Mouse (Mus musculus) ES-E14 (cell line): ENCODE data around the gene Add1.

Source experiments
- CHD2 ChIP-seq: IDR thresholded peaks from 2 replicates; pipeline ENCODE4 v1.6.1; 2014; ENCODE audit warnings: mild to moderate bottlenecking, low read depth, low read length, inconsistent platforms
- HCFC1 ChIP-seq: IDR thresholded peaks from 2 replicates; pipeline ENCODE4 v1.6.1; 2012; ENCODE audit warnings: low read length, inconsistent platforms, borderline replicate concordance; ENCODE audit not compliant: insufficient read depth
- MAFK ChIP-seq: IDR thresholded peaks from 2 replicates; pipeline ENCODE4 v1.6.1; 2014; ENCODE audit warnings: mild to moderate bottlenecking, low read depth, low read length, inconsistent platforms; ENCODE audit not compliant: insufficient read depth
- ZC3H11A ChIP-seq: IDR thresholded peaks from 2 replicates; pipeline ENCODE4 v1.6.1; 2012; ENCODE audit warnings: low read depth, mild to moderate bottlenecking, inconsistent platforms, low read length, borderline replicate concordance
- ZNF384 ChIP-seq: IDR thresholded peaks from 2 replicates; pipeline ENCODE4 v1.6.1; 2012; ENCODE audit warnings: low read depth, low read length, inconsistent platforms

DNA sequence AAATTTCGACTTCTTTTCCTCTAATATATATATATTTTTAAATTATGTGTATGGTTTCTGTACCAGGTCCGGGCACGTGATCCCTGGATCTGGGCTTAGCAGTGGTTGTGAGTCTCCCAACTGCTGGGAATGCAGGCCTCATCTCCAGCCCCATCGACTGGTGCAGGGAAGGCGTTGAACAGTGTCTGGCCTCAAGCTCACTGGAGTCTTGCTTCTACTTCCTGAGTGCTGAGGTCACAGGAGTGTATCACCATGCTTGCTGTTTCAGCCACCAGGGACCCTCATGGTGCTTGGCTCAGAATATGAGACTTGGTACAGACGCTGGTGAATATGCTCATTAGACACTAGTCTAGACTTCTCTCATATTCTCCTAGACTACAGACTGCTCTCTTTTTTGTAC lies 19.2 kb downstream of the Add1 start:
- TF ChIP-seq MAFK = no peak
- TF ChIP-seq CHD2 = no peak
- TF ChIP-seq ZC3H11A = no peak
- TF ChIP-seq ZNF384 = no peak
- TF ChIP-seq HCFC1 = no peak
